Mouse (Mus musculus): ENCODE measurements at regions not wholly inside any gene's neighbourhood (a gene's known extent, or its start where the extent isn't known, plus 50 kb on each side); places are given as distances from the start of the nearest gene placed in this dataset.

DNA sequence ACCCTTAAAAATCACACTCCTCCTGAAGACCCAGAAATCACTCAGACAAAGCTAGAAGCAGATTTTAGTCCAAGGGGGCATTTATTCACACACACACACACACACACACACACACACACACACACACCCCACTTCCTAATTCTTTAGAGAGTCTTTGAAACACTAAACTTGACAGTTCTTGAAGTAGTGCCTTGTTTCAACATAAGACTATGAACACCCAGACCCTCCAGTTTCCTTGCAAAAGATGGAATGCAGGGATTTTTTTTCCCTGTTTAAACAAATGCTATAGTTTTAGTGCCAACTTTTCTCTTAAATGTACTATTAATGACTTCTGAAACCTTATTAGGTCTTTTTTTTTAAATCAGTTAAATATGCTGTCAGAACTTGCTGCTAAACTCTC lies 279.2 kb upstream of the Fat1 start:
- DNase-seq, result no peak

DNA sequence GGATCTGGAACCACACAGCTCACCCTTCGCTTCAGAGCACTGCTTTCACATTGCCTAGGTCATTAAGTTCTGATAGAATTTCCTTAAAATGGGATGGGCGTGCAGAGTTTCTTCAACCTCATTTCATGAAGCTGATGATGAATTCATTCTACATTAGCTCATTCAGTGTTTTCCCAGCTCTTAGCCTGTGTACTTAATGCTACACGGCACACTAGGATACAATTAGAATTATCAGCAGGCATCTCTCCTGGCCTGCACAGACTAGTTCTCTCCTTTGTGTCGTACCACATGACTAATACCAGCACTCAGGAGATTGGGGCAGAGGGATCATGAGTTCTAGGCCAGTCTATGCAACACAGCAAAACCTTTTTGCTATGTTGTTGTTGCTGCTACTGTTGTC lies 278.8 kb upstream of the Fat1 start:
- no peak for DNase-seq

DNA sequence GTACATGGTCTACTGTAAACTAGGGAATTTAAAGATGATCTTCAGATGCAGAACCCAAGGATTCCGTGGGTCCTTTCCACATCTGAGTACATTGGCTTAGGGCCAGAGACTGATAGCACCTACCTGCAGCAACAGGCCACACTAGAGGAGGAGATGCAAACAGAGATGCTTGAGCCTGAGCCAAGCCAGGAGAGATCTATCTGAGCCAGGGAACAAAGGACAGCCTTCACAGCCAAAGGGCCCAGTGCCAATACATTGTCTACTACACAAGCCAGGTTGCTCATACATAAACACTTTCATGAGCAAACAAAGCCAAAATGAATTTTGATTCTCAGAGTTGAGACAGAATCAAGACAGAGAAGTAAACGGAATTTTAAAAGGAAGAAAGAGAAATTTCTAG lies 273.6 kb upstream of the Fat1 start:
- no peak for DNase-seq

DNA sequence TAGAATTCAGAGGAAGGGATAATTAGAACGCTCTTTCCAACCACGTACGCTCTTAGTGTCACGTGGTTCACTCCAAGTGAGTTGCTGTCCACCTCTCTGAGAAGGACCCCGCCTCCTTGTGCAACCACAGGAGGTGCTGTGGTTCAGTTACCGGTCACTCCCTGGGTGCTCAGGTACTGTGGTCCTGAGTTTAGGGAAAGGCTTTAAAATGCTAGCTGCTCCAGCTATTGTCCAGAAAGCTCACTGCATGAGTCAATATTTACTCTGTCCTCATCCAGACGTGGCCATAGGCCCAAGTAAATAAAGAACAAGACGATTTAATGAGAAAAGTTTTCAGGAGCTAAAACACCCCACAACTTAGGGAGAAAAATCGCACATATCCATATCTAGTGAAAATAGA lies 248.1 kb upstream of the Fat1 start:
- no peak for DNase-seq

DNA sequence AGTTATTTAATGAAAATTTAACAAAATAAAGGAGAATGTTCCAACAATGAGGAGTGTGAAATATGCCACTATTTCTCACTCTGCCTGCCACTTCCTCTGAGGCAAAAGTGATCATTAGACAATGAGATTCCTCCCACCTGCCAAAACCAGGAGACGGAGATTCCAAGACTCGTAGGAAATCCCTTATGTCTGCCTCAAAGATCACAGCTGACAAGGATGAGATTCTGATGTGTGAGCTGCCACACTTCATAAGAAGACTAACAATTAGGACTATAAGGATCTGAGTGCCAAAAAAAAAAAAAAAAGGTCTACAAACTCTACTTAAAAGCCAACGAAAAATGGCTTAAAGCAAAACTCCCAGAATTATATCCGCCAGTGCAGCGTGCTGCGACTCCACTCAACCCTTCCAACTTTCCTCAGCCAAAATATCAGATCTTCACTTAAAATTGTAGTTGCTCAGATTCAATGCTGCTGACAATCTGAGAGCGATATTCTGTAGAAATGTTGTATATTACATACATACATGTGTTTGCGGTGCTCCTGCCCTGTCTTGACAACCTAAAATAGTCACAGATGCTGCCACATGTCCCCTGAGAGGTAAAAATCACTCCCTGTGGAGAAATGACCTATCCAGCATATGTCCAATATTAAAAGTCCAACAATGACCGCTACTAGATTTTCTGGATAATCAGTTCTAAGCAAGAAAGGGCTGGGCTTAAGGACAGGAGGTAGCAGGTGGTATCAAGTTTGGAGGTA lies 245.2 kb upstream of the Fat1 start:
- DNase-seq, result no peak

DNA sequence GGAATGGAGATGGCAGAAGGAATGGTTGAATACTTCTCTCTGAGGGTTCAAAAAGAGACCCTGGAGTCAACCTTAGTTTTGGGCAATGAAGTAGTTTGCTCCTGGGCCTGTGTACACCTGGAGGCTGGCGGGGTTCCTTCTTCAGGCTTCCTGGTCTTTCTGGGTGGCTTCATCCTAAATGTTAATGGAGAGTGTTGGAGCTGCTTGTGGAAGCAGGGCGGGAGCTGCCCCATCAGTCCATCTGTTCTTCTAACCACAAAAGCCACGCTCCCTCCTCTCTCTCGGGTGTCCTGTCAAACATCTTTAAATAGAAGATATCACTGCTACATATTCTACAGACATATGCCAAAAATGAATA lies 244.7 kb upstream of the Fat1 start:
- DNase-seq, result no peak

DNA sequence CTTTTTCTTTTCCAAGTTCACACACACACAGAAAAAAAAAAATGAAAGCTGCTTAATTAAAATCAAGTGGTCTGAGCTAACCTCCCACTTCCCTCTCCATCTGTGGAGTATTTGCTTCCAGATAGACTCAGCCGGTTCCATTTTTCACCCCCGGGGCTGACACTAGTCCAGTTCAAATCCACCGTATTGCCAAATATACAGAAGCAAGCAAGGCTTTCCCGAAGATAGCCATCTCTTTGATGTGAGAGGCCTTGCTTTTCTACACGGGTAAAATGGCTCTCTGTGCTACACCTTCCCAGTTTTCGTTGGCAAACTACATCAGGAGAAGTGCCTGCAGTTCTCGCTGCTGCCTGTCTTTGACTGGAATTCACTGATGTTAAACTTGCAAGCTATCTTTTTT lies 244.1 kb upstream of the Fat1 start:
- no peak for DNase-seq

DNA sequence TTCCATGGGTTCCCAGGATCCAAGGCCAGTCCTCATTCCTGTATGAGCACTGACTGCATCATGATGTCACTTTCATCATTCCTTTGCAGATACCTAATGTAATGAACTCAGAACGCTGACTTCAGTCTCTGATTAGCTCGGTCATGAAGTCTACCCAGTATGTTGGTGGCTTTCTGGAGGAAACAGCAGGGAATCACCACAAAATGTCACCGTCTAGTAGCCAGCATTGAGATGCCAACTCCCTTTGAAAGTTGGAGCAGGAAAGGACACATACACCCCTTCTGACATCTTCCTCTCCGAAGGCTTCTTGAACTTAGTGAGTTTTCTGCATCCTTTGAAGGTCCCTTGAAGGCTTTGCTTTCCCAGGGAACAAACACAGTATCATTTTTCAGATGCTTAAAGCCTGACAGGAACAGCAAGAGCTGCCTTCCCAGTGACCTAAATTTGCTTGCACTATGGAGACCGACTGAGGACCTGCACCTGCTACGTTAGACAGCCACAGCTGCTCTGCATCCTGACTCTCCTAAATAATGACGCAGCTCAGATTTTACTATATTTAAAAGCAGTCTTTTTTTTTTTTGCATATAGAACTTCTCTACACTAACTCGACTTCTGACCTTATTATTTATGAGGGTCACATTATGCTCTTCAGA lies 243.1 kb upstream of the Fat1 start:
- DNase-seq, result no peak

DNA sequence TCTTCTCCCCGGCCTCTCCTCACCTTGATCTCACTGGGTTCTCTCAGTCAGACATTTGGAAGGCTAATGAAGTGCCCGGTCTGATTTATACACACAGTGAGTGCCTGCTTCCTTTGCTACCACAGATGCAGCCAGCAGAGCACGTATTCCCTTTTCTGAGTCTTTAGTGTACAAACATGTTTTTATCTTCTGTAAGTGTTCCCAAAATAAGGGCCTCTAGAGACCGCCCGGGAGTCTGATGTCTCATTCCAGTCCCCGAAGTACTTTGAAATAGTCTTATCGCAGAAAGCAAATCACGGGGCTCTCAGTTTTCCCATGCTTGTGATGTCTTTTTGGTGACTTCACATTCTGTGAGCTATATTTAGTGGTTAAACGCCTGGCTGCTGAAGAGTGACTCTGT lies 240.4 kb upstream of the Fat1 start:
- DNase-seq, result peak; percentile 8

DNA sequence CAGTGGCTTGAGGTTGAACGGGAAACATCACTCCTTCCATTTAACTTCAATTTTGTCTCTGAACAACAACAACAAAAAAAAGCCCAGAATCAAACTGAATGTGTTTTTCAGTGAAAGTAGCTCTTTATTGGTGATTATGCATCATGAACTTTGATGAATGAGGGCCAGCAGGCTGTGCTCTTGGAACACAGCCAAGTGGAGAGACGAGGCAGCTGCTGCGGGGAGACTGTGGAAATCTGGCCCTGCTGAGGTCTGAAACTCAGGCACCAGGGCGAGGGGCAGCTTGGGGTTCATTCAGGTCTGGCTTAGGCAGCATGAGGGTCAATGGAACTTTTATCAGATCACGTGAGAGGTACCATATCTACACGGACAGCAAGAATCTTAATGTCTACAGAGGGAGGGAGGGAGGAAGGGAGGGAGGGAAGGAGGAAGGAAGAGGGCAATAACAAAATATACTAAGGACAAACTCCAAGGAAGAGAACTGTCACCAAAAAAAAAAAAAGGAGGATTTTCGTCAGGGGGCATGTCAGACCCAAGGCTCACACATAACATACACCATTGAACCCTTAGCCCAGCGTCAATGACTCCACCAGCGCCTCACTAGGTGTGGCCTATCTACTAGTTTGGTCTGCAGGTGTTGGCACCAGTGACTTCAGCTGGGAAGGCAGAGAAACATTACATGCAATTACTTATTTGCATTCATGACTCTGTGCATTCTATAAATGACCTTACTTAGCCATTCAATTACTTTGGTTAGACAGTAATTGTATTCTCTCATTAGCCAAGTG lies 239.0 kb upstream of the Fat1 start:
- DNase-seq, result no peak

DNA sequence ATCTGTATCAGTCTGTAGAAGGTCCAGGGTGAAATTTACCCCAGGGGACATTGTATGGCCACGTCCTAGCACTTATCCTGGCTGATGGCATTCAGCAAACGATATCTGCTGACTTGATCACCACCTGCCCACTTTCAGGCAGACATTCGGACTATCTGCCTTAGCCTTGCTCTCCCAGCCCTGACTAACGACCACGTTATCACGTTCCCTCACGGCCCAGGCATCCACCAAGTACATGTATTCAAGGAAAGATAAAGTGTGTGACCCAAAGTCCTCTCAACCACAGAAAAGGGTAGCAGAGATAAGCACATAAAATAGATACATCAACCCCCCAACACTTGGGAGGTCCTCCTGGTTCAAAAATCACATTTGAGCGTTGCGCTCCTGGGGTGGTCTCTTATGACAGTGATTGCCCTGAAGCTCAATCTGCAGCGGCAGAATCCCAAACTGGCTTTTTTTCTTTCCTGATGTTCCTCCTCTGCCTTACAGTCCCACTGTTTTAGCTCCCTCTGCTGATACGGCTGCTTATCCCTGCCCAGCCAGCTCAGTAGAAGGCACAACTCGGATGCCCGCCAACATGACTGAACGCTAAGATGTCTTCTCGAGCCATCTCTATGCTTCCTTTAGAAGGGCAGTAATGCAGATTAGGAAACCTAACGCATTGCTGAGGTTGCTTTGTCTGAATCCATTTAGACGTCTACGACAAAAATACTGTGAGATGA lies 235.7 kb upstream of the Fat1 start:
- no peak for DNase-seq

DNA sequence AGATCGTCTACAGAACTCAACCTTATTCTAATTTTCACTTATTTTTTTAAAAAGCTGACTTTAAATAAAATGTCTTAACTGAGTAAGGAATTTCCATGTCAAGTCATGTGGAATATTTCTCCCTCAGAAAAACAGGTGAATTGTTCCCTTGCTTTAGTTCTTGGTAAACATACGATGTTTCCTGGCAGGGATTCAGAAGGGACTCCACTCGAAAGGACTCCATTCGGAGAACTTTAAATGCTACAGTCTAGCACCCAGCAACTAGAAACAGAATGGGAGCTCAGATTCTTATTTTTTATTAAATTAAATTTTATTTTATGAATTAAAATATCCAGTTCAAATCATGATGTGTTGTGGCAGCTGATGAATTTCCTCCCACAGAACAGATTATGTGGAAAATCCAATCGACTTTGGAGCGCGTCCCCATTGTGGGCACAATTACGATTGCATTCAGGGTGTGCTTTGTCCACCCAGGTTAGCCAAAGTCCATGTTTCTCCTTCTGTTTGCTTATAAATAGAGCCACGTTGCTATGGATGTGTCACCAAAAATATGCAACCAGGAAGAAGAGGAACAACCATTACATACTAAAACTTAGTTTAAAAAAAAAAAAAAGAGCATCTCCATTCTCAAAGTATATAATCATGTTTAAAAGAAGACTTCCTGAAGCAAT lies 230.5 kb upstream of the Fat1 start:
- DNase-seq, result no peak

DNA sequence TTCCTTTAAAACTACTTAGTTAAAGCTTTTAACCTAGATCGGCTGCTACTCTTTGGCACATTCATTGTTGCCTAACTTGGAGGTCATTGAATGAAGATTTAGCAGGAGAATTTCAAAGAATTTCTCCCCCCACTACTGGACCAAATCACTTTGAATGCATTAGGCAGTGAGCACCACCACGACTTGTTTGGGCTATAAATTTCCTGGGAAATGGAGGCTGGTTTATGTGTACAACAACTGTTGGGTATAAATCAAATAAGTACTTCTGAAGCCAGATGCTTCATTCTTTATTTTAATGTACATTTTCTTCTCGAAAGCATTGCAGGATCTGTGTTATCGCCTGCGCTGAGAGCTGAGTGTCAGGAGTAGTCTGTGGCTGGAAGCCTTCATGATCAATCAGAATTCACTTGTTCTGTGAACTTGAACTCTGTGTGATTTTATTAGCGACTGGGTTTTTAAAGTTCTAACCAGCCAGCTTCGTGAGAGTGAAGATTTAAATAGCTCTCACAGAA lies 226.5 kb upstream of the Fat1 start:
- DNase-seq, result no peak

DNA sequence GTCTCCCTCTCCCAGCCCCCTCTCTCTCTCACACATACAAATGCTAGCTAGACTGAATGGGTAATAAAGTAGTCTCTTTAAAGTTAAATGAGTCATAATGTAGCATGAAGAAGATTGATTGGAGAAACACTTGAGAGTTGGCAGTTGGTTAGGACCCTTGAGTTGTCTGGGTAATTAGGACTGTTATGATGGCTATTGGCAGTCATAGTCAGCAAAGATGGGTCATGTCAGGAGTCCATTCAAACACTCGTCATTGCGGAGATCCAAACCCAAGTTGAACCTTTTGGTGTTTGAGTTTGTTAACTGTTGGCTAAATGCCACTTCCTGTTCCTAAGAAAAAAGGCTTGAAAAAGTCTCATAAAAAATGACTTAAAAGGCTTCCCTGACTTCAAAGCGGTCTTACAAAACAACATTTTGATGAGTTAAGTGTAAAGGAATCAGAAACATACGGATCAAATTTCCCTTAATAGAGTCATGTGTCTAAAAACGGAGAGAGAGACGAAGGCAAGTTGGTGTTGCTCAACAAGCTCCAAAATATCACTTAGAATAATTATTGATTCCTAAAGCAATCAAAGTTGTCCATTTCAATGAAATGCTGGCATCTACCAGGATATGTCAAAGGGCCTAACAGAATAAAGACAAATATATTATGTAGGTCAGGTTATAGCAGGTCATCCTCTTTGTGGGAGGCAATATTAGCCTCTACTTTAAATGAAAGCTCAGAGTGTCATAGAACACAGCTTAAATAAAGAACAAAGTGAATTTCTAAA lies 225.9 kb upstream of the Fat1 start:
- DNase-seq, result no peak

DNA sequence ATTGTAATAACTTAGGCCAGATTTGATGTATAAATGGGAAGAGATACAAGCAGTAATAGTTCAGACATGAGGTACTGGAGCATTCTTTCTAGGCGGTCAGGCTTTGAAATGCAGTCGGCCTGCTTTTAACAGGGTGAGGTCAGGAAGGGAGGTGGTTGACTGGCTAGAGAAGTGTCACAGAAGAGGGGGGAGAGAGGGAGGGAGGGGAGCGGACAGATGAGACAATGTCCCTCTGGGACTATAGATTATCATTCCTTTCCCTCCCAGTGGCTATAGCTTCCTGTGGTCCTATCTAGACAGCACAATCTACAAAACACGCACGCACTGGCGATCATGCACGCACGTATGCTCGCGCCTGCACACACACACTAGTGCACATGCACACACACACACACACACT lies 200.7 kb upstream of the Fat1 start:
- DNase-seq, result no peak

DNA sequence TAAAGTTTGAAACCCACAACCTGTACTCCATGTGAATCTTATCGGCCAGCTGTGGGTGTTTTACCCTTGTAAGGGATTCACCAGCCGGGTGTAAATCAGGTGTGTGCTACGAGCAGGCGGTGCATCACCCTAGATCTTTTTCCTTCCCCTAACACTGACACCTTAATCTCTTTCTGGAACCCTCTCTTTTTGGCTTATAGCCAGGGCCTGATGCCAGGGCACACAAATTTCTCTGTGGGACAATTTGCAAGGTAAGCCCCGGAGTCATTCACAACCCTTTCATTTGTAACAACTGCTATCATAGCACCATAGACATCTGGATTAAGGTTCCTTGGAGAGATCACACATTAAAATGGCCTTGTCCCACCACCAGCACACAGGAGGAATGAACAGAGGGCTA lies 199.4 kb upstream of the Fat1 start:
- no peak for DNase-seq

DNA sequence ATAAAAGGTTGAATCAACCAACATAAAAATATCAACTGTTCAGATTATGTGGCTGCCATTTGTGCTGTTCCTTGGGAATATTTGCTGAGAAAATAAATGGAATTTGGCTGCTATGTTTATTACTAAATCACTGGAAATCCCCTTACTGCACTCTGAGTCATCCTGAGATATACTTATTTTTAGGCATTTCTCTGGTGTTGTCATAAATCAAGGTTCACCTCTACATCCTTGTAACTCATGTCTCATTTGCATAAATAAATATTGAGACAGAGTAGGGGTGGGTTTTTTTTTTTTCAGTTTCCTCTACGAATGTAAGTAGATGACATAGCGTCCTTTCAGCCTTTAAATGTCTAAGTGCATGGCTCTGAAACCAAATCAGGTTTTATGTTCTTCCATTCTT lies 191.9 kb upstream of the Fat1 start:
- no peak for DNase-seq

DNA sequence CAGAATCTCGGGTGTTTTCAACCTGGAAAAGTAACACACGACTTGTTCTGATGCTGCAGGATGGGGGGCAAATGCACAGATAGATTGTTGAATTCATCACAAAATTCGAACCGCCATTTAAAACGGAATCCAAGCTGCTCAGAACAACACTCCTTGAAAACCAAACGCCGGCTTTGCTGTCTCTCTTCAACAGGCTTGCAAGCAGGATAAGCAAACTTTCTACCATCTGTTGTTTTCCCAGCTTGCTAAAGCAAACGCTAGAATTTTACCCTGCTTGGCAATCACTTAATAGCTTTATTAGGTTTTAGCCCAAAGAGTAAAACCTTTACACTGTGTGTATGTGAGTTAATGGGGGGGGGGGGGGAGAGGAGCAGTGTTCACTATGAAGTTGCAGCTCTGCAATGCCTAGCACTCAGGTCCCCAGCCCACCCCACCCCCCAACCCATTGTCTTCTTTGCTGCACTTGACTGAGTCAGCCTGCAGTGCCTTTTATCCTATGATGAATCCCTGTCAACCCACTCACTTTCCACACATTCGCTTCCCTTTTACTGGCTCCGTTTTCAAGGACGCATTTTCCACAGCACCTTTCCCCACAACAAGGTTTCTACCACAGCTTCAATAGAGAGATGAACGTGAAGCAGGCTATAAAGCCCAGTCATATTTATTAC lies 190.1 kb upstream of the Fat1 start:
- no peak for DNase-seq

DNA sequence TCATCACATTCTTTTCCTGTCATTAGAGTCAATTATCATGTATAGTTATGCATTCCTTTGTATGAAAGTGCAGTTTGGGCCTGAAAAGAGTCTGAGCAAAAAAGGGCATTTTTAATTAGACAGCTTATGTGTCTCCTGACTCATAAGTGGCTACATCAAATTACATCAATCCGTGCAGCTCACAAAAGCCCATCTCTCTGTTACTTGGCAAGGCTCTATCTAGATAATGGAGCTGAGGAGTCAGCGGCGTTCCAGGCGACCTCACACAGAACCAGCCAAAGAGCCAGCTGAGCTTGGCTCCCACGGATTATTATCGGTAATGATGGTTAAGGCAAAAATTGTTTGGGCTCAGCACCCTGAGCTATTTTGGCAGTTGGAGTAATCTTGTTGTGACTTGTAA lies 176.5 kb upstream of the Fat1 start:
- no peak for DNase-seq

DNA sequence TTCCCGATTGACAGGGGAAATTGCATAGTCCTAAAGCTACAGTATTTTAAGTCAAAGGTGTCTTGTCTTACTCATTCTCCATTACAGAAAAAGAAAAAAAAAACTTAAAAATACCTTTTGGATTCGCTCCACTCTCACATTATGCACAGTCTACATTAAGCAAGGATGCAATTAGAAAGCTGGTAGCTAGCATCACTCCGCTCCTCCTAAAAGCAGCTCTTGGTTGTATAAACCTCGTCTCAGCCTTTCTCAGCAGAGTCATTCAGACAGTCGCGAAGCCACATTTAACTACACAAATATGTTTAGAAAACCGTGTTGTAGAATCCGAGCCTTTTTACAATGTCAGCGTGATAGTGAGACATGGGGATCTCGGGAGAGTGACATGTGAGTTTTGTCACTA lies 172.5 kb upstream of the Fat1 start:
- no peak for DNase-seq

DNA sequence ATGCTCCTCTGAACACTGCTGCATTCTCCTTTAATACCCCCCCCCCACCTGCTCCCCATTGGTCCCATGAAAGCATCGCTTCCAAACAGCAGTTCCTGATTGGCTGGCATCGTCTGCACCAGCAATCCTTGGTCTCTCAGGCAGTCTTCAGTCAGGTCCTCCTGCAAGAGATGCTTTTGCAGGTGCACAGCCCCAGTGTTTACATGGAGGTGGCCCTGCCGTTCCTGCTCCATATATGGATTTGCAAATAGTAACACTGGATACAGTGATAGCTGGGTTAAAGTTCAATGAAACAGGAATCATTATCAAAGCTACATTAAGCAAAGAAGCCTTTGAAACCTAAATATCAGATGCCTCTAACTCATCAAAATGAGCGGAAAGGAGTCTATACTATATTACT lies 170.1 kb upstream of the Fat1 start:
- no peak for DNase-seq
